Comparison of ENCODE assay signal across 21 mouse cellular contexts in the genomic region with DNA sequence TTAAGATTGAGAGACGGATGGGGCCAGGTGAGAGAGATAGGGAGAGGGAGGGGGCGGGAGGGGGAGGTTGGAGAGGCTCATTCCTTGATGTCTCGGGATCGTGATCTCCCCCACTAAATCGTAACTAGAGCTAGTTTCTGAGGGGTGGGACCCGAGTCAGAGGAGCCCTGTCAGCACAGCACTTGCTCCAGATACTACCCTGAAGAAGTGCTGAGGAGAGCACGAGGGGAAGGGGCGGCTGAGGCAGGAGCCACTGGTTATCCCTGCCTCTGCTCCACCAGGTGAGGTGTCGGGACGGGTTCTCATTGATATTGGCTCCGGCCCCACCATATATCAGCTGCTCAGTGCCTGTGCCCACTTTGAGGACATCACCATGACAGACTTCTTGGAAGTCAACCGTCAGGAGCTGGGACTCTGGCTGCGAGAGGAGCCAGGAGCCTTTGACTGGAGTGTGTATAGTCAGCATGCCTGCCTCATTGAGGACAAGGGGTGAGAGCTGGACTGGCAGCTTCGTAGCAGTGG. TPM values are rescaled to one million over a fixed set of nuclear protein-coding genes. Genes with fewer than 3 reads are reported as not detected.
A peak's percentile ranks its signal among the peaks of the same experiment; 100 is the strongest.
DNase-seq lines count a peak whose midpoint lies in the region; ATAC-seq lines count a peak whose summit lies in the region.
"Had no signal": no experiment of that assay in that cellular context is flagged by ENCODE, and none has a peak within 500 bp of the region (broad histone marks: within the 10 kb centered on the region; RNA-seq: fewer than 3 reads in every experiment).

No protein-coding gene starts in this region.

- H3K4me2 ChIP-seq in embryonic facial prominence, embryonic 12.5 days (replicated peaks): peak overlapping the region; percentile 11; the same call in 1 of the 2 replicates
- H3K4me2 ChIP-seq in heart, embryonic 14.5 days (ENCODE audit: low read length): no peak overlapping the region; the same call in 1 of the 2 replicates
- peak overlapping the region; percentile 23; the same call in 1 of the 2 replicates for H3K4me2 ChIP-seq in neural tube, embryonic 12.5 days (replicated peaks)

- intact Hi-C loops in heart, postnatal 14 days (cut with DNase I): no loop called here
- intact Hi-C loops in left cerebral cortex, postnatal 14 days (cut with DNase I): loop anchor here (5.0 kb wide), 1 partner anchor 40 kb away; the partner anchor contains the start of gene Ppp1r1b

- H3K27ac ChIP-seq in embryonic facial prominence, embryonic 12.5 days: no peak overlapping the region
- no peak overlapping the region for H3K27ac ChIP-seq in embryonic facial prominence, embryonic 10.5 days (replicated peaks)
- no peak overlapping the region for H3K27ac ChIP-seq in heart, embryonic 14.5 days (replicated peaks in 1 of 2; ENCODE audit: control insufficient read depth in 1 of 2, insufficient read depth in 1 of 2, low read depth in 2 of 2, low read length in 2 of 2)
- no peak overlapping the region for H3K27ac ChIP-seq in neural tube, embryonic 12.5 days

- H3K4me3 ChIP-seq in embryonic facial prominence, embryonic 12.5 days: no peak overlapping the region
- no peak overlapping the region for H3K4me3 ChIP-seq in embryonic facial prominence, embryonic 10.5 days
- H3K4me3 ChIP-seq in heart, embryonic 14.5 days (ENCODE audit: control insufficient read depth in 1 of 2, insufficient read depth in 1 of 2, low read depth in 1 of 2, low read length in 2 of 2): no peak overlapping the region
- H3K4me3 ChIP-seq in neural tube, embryonic 12.5 days: no peak overlapping the region

- no peak for DNase-seq in embryonic facial prominence, embryonic 10.5 days (ENCODE audit: low spot score)
- DNase-seq in heart, postnatal 14 days: no peak
- DNase-seq in neural tube, embryonic 10.5 days (ENCODE audit: extremely low spot score, low spot score): no peak
- no peak for DNase-seq in left cerebral cortex, postnatal 14 days (ENCODE audit: low spot score in 2 of 2)
- DNase-seq: adrenal gland, postnatal 25 days; cerebellum, adult 11 months; kidney, adult 2 months; kidney, postnatal 10 days; layer of hippocampus, postnatal 36 days; liver, postnatal 0 days; lung, postnatal 10 days; right cerebral cortex, adult 18-20 months; spleen, adult 18-20 months had no signal

- peaks cover 6% of the 10 kb centered on the region; the same call in 1 of the 2 replicates for H3K4me1 ChIP-seq in embryonic facial prominence, embryonic 12.5 days
- H3K4me1 ChIP-seq in embryonic facial prominence, embryonic 10.5 days: peaks cover 46% of the 10 kb centered on the region
- peaks cover 51 to 77% of the 10 kb centered on the region in 2 experiments for H3K4me1 ChIP-seq in heart, embryonic 14.5 days (ENCODE audit: control insufficient read depth in 2 of 2, insufficient read depth in 2 of 2, low read length in 2 of 2)
- 0 out of 2 replicates have a peak, but pooled peaks cover 6% of the 10 kb centered on the region for H3K4me1 ChIP-seq in neural tube, embryonic 12.5 days

- WGBS in embryonic facial prominence, embryonic 12.5 days: 49% methylated on average over 14 of the region's 14 CpGs
- 55% methylated on average over 14 of the region's 14 CpGs for WGBS in embryonic facial prominence, embryonic 10.5 days
- 54% methylated on average over 14 of the region's 14 CpGs for WGBS in heart, embryonic 14.5 days
- 56% methylated on average over 14 of the region's 14 CpGs for WGBS in neural tube, embryonic 12.5 days

- H3K9me3 ChIP-seq in embryonic facial prominence, embryonic 12.5 days: no peaks in the 10 kb centered on the region
- no peaks in the 10 kb centered on the region for H3K9me3 ChIP-seq in embryonic facial prominence, embryonic 10.5 days
- no peaks in the 10 kb centered on the region for H3K9me3 ChIP-seq in heart, embryonic 14.5 days (ENCODE audit: control insufficient read depth, low read length)
- no peaks in the 10 kb centered on the region for H3K9me3 ChIP-seq in neural tube, embryonic 12.5 days

- no peaks in the 10 kb centered on the region for H3K36me3 ChIP-seq in embryonic facial prominence, embryonic 12.5 days
- H3K36me3 ChIP-seq in embryonic facial prominence, embryonic 10.5 days (replicated peaks): no peaks in the 10 kb centered on the region
- H3K36me3 ChIP-seq in heart, embryonic 14.5 days (ENCODE audit: control insufficient read depth, insufficient read depth, low read length): no peaks in the 10 kb centered on the region
- no peaks in the 10 kb centered on the region for H3K36me3 ChIP-seq in neural tube, embryonic 12.5 days

- H3K27me3 ChIP-seq in embryonic facial prominence, embryonic 12.5 days: peaks cover 76% of the 10 kb centered on the region
- peaks cover 91% of the 10 kb centered on the region for H3K27me3 ChIP-seq in embryonic facial prominence, embryonic 10.5 days (replicated peaks; ENCODE audit: low read depth, poor library complexity, severe bottlenecking)
- peaks cover 12% of the 10 kb centered on the region; the same call in 1 of the 2 replicates for H3K27me3 ChIP-seq in heart, embryonic 14.5 days (ENCODE audit: control insufficient read depth, insufficient read depth, low read length)
- H3K27me3 ChIP-seq in neural tube, embryonic 12.5 days (replicated peaks): peaks cover 77% of the 10 kb centered on the region

- no peak for ATAC-seq in embryonic facial prominence, embryonic 12.5 days (ENCODE audit: insufficient number of reproducible peaks, insufficient read depth, low FRiP score, low TSS enrichment)
- ATAC-seq in heart, embryonic 14.5 days (ENCODE audit: insufficient number of reproducible peaks, insufficient read depth, low FRiP score, low read depth): no peak
- ATAC-seq in neural tube, embryonic 12.5 days (ENCODE audit: low FRiP score, low read depth): no peak
- ATAC-seq: forebrain, embryonic 14.5 days; liver, postnatal 0 days; midbrain, embryonic 16.5 days had no signal

- H3K9ac ChIP-seq in embryonic facial prominence, embryonic 12.5 days: no peak overlapping the region
- peak overlapping the region; percentile 25; the same call in 1 of the 2 replicates for H3K9ac ChIP-seq in heart, embryonic 14.5 days (ENCODE audit: low read length)
- H3K9ac ChIP-seq in neural tube, embryonic 12.5 days: no peak overlapping the region
- H3K9ac ChIP-seq: liver, postnatal 0 days had no signal

RNA-seq across cellular contexts. Expression of gene Pnmt, which starts 0.9 kb away (rescaled TPM):
- 0.33 TPM in 1 of 2 replicates, not detected in the other for polyA plus RNA-seq in embryonic facial prominence, embryonic 12.5 days (2016; fragmentation: Nextera tagmentation; extraction: Ambion mirVana)
- polyA plus RNA-seq in embryonic facial prominence, embryonic 10.5 days (2016; fragmentation: Nextera tagmentation; extraction: Ambion mirVana): 0.17 and 0.30 TPM in 2 replicates
- polyA plus RNA-seq in heart, embryonic 14.5 days (2014; fragmentation: Nextera tagmentation; extraction: Ambion mirVana): 0.70 and 0.86 TPM in 2 replicates
- under 1 TPM; 0.41 to 0.61 TPM for total RNA-seq in heart, postnatal 14 days (2021)
- polyA plus RNA-seq in neural tube, embryonic 12.5 days (2016; fragmentation: Nextera tagmentation; extraction: Ambion mirVana): 0.49 and 1.2 TPM in 2 replicates
- 1 to 10 TPM in 1 of 2 experiments, under 1 TPM in 1; 0.78 to 1.0 TPM for total RNA-seq in left cerebral cortex, postnatal 14 days (2021)
- total RNA-seq: CH12.LX; layer of hippocampus, postnatal 36 days; liver, adult 2 months; megakaryocyte progenitor cell, adult 5-6 weeks had no signal
- polyA plus RNA-seq: kidney, adult 2 months; liver, adult 2 months; liver, postnatal 0 days had no signal

RNA-seq across cellular contexts. Expression of gene Tcap, which starts 3.5 kb away (rescaled TPM):
- 1.5 and 1.7 TPM in 2 replicates for polyA plus RNA-seq in embryonic facial prominence, embryonic 12.5 days (2016; fragmentation: Nextera tagmentation; extraction: Ambion mirVana)
- not detected in 2 replicates for polyA plus RNA-seq in embryonic facial prominence, embryonic 10.5 days (2016; fragmentation: Nextera tagmentation; extraction: Ambion mirVana)
- polyA plus RNA-seq in heart, embryonic 14.5 days (2014; fragmentation: Nextera tagmentation; extraction: Ambion mirVana): 169 and 178 TPM in 2 replicates
- total RNA-seq in heart, postnatal 14 days (2021): 100 to 1,000 TPM; 841 to 967 TPM
- polyA plus RNA-seq in neural tube, embryonic 12.5 days (2016; fragmentation: Nextera tagmentation; extraction: Ambion mirVana): 2.7 and 2.9 TPM in 2 replicates
- total RNA-seq in left cerebral cortex, postnatal 14 days (2021): 10 to 100 TPM in 1 of 2 experiments, 1 to 10 TPM in 1; 8.8 to 13.1 TPM
- total RNA-seq: CH12.LX; megakaryocyte progenitor cell, adult 5-6 weeks had no signal
- polyA plus RNA-seq: forebrain, embryonic 14.5 days; midbrain, embryonic 16.5 days had no signal

RNA-seq across cellular contexts. Expression of gene Pgap3, which starts 13.2 kb away (rescaled TPM):
- 9.8 and 10.4 TPM in 2 replicates for polyA plus RNA-seq in embryonic facial prominence, embryonic 12.5 days (2016; fragmentation: Nextera tagmentation; extraction: Ambion mirVana)
- 9.6 TPM in 2 replicates for polyA plus RNA-seq in embryonic facial prominence, embryonic 10.5 days (2016; fragmentation: Nextera tagmentation; extraction: Ambion mirVana)
- polyA plus RNA-seq in heart, embryonic 14.5 days (2014; fragmentation: Nextera tagmentation; extraction: Ambion mirVana): 14.2 and 15.5 TPM in 2 replicates
- 10 to 100 TPM; 11.7 to 11.9 TPM for total RNA-seq in heart, postnatal 14 days (2021)
- polyA plus RNA-seq in neural tube, embryonic 12.5 days (2016; fragmentation: Nextera tagmentation; extraction: Ambion mirVana): 9.0 and 9.5 TPM in 2 replicates
- total RNA-seq in left cerebral cortex, postnatal 14 days (2021): 10 to 100 TPM; 10.7 to 11.1 TPM

RNA-seq across cellular contexts. Expression of gene Erbb2, which starts 25.2 kb away (rescaled TPM):
- 47.4 and 49.4 TPM in 2 replicates for polyA plus RNA-seq in embryonic facial prominence, embryonic 12.5 days (2016; fragmentation: Nextera tagmentation; extraction: Ambion mirVana)
- polyA plus RNA-seq in embryonic facial prominence, embryonic 10.5 days (2016; fragmentation: Nextera tagmentation; extraction: Ambion mirVana): 27.5 and 29.5 TPM in 2 replicates
- polyA plus RNA-seq in heart, embryonic 14.5 days (2014; fragmentation: Nextera tagmentation; extraction: Ambion mirVana): 54.5 and 55.1 TPM in 2 replicates
- total RNA-seq in heart, postnatal 14 days (2021): 10 to 100 TPM; 11.3 TPM
- polyA plus RNA-seq in neural tube, embryonic 12.5 days (2016; fragmentation: Nextera tagmentation; extraction: Ambion mirVana): 16.4 and 17.5 TPM in 2 replicates
- 1 to 10 TPM; 2.0 to 3.2 TPM for total RNA-seq in left cerebral cortex, postnatal 14 days (2021)
- total RNA-seq: megakaryocyte progenitor cell, adult 5-6 weeks had no signal

RNA-seq across cellular contexts. Expression of gene Stard3, which starts 28.9 kb away (rescaled TPM):
- 39.6 and 47.6 TPM in 2 replicates for polyA plus RNA-seq in embryonic facial prominence, embryonic 12.5 days (2016; fragmentation: Nextera tagmentation; extraction: Ambion mirVana)
- 40.8 and 41.7 TPM in 2 replicates for polyA plus RNA-seq in embryonic facial prominence, embryonic 10.5 days (2016; fragmentation: Nextera tagmentation; extraction: Ambion mirVana)
- polyA plus RNA-seq in heart, embryonic 14.5 days (2014; fragmentation: Nextera tagmentation; extraction: Ambion mirVana): 33.1 and 35.4 TPM in 2 replicates
- 10 to 100 TPM; 21.7 to 23.3 TPM for total RNA-seq in heart, postnatal 14 days (2021)
- 45.7 and 47.4 TPM in 2 replicates for polyA plus RNA-seq in neural tube, embryonic 12.5 days (2016; fragmentation: Nextera tagmentation; extraction: Ambion mirVana)
- total RNA-seq in left cerebral cortex, postnatal 14 days (2021): 10 to 100 TPM; 24.9 to 27.2 TPM

Comparison
In these comparisons a context has a peak if more than half of its experiments do, and no peak if none do; other contexts are left out.
1. RNA of gene Tcap, which starts 3.5 kb away (polyA plus RNA-seq): 169 to 178 TPM in heart, embryonic 14.5 days; 2.7 to 2.9 TPM in neural tube, embryonic 12.5 days, 1.5 to 1.7 TPM in embryonic facial prominence, embryonic 12.5 days and not detected in embryonic facial prominence, embryonic 10.5 days; every median in the first group is over 10 times any median in the second.